Mouse (Mus musculus): ENCODE data around the gene Slc9a6.

The Slc9a6 gene

DNA sequence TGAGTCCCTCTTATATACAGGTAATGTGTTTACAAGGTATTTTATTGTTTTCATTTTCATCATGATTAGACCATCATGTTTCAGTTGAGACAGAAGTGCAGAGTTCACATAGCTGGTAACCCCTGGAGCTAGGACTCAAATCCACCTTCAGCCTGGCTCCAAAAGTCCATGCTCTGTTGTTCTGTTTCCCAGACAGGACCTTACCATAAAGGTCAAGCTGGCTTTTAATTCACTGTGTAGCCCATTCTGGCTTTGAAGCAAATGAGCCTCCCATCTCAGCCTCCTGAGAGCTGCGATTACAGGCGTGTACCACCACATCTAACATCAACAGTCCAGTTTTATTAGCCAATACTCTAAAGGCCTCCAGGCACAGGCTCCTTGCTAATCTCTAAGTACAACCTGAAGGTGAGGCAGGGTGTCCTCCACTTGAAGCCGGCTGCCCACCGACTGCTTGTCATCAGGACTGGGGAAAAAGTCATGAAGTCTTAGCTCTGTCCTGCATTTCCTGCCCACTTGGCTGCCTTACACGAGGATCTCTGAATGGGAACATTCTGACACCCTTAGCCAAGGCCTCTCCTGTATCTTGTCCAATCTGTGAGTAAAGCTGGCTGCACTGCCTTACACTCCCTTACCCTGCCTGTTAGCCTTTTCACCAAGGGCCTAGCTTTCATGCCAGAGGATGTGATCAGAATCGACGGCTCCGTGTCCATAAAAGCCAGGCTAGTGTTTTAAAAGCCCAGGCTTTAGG, 55.8 kb downstream of the Slc9a6 start:
- DNase-seq (ENCODE audit: low spot score): no peak

DNA sequence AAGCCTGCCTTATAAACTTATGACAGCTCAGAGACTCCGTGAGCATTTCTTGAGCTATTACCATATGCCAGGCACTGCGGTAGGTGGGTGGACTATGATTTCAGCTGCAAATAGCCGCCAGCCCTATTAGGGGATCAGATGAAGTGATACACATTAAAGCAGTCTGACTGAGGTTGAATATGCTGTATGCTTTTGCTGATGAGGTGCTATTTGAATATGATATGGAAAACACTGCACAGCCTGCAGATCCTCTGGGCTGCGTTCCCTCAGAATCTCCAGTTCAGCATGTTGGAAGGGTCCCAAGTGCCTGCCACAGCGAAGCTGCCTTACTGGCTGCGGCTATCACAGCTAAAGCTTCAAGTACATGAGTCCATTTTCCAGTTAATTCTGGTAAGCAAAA, 57.7 kb downstream of the Slc9a6 start:
- no peak for DNase-seq (ENCODE audit: low spot score)

DNA sequence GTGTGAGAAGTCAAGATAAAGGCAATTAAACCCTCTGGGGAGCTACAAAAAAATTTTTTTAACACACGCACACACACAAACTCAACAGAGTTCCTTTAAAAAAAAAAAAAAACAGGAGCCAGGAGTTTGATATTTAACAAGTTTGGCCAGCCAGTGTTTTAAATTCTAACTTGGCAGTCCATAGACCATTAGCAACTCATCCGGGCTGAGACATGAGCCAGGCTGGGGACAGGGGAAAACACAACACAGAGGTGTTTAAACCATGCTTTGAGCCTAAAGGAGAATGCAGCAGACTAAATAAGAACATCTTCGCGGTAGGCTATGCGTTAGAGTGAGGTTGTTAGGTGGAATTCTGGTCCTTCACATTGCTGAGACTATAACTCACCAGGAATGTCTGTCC, 58.5 kb downstream of the Slc9a6 start:
- no peak for DNase-seq (ENCODE audit: low spot score)

DNA sequence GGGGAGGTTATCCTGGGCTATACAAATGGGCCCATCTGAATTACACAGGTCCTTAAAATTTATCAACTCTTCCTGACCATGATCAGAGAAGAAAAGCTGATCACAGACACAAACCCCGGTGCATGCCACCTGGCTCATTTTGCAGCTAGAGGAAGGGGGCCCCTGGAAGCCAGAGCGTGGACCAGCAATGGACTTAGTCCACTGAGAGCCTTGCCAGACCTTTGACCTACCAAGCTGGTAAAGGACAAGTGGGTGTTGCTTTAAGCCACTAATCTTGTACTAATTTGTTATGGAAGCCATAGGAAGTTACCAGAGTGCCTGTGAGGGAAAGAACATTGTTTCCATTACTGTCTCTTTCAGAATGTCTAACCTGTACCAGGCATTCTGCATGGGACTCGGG, 58.9 kb downstream of the Slc9a6 start:
- DNase-seq (ENCODE audit: low spot score): no peak

DNA sequence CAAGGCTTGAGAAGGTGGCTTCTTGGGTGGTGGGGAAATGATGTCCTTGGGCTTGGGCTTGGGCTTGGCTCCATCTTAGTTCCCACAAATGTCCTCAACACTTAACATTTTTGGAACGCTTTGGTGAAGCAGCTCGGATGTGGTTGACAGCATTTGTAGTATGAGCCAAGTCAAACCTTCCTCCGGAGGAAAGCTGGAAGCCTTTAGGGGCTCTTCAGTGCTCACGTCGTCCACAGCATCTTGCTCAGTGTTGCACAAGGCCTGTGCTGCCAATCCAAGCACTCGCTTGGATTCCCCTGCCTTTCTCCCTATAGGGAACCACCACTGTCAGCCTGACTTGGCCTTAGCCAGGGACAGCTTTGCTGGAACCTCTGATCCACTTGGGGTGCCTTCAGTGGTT, 66.0 kb downstream of the Slc9a6 start:
- no peak for DNase-seq (ENCODE audit: low spot score)

DNA sequence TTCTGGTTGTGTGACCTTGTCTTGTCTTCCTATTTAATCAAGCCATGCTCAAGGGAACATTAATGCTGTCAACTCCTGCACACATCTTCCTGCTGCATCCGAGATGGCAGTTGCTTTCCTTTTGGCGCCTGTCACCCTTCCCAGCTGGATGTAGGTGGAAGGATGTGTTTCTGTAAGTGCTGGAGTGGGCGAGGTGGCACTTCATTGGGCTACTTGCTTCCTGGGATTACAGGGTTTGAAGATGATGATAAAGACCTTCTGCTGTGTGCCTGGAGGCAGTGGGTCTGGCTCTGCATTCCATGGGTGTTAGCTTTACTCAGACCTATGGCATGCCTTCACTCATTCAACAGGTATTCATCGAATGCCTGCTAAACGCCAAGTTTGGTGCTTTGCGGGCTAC, 68.2 kb downstream of the Slc9a6 start:
- no peak for DNase-seq (ENCODE audit: low spot score)

DNA sequence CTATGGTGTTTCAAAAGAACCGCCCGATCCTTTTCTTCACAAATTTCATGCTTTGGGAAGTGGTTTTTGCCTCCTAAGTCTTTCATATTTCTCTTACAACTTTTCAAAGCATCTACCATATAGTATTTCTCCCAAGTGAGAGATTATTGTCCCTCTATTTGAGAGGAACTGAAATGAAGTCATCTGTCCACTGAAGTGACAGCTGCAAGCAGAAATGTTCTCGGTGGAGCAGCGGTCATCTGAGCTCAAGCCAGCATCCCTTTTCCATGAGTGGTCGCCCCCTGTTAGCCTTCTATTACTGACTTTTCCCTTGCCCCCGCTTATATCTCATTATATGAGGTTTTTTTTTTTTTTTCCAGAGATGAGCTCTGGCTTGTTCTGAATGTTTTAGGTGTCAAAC, 69.5 kb downstream of the Slc9a6 start:
- DNase-seq (ENCODE audit: low spot score): no peak

DNA sequence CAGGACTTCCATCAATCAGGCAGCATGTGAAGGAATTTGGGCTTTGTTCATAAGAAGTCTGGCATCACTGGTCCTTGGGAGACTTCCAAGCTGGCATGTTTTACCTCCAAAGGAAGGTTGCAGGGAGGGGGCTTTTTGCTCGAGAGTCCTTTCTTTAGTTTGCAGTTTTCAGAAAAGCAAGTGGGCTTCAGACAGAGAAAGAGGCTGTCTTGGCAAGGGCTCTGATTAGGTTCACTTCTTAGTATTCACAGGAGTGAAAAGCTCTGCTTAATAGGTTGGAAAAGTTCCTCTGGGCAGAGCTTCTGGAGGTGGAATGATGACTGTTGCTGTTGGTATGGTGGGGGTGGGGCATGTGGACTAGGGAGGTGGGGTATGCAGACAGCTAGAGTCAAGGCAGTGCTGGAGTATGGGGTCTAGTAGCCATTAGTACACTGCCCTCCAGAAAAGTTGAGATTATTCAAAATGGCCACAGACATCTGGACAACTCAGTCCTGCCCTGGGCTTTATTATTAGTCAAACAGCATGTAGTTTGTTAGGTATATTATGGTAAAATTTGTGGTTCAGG, 72.7 kb downstream of the Slc9a6 start:
- DNase-seq (ENCODE audit: low spot score): no peak

DNA sequence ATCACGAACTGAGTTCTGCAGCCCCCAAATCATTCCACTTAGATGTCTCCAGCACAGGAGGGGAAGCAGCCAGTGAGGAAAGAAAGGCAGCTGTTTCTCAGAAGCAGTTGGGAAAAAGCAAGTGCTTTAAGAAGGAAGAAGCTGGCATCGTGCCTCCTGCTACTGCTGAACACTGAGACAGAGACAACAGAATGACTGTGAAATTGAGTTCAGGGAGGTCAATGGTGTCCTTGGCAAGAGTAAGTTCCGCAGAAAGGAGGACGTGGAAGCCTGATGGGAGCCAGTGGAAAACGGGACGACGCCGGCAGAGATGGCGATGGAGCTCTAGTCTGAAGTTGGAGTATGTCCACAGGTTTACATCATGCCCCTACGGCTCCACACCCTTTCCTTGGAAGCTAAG, 74.0 kb downstream of the Slc9a6 start:
- DNase-seq (ENCODE audit: low spot score): no peak

DNA sequence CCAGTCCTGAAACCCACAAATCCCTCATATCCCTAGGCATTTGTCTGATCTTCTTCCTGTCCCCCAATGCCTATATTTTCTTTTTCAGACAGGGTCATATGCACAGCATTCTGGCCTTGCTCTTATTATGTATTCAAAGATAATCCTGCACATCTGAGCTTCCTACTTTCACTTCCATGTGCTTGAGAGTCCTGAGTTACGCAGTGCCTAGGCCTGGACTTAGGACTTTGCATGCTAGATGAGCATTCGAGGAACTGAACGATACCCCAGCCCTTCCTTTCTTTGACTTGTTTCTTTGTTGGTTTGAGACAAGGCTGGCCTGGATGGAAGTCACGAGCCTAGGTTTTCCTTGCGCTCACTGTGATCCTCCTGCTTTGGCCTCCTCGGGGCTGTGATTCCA, 83.0 kb downstream of the Slc9a6 start:
- DNase-seq (ENCODE audit: low spot score): no peak

DNA sequence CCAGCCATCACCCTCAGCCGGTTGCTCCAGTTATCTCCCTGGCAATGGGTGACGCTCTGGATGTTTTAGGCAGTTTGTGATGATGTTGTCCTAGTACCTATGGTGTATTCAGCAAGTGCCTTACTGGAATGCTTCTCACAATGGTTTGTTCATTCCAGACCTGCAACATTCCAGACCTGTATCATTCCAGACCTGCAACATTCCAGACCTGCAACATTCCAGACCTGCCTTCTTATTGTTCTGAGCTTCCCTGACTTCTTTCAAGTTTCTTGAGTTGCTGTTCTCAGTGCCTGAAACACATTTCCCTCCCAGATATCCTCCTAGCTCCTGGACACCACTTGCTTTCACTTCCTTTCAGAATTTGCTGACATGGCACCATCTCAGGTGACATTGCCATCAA, 85.0 kb downstream of the Slc9a6 start:
- DNase-seq (ENCODE audit: low spot score): no peak

DNA sequence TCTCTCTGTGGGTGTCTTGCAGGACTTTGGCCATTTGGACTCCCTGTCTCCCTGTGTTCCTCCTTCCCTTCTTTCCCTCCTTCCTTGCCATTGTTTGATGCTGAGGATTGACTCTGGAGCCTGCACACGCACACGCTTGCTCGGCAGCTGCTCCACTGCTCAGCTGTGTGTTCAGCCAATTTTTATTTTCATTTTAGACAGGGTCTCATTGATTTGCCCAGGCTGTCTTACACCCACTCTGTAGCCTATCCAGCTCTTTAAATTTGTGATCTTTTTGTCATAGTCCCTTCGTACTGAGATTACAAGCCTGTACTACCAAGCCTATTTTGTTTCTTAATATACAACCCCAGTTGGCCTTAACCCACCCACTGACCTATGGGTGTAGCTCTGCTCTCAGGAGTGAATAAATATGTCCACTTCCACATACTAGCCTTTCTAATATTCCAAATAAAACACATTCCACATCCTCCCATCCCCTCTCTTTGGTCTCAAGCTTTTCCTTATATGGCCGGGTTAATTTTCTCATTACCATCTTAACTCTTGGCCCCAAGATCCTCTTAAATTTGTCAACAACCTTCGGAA, 87.7 kb downstream of the Slc9a6 start:
- no peak for DNase-seq (ENCODE audit: low spot score)

DNA sequence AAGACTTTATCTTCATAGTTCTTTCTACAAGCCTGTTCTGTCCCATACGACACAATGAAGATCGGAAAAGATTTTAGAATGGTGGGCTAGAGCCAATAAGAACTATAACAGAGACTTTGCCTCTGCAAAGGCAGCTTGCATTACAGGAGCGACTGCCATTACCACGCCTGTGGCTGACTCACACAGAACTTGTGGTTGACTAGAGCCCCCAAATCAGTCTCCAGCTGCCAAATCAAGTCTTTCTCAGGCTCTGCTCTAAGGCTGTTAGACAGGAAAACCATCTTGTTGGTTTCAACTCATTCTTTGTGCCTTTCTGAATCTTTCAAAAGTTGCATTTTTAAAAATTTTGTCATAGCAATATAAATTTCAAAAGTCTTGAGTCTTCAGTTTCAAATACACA, 88.3 kb downstream of the Slc9a6 start:
- DNase-seq (ENCODE audit: low spot score): no peak

DNA sequence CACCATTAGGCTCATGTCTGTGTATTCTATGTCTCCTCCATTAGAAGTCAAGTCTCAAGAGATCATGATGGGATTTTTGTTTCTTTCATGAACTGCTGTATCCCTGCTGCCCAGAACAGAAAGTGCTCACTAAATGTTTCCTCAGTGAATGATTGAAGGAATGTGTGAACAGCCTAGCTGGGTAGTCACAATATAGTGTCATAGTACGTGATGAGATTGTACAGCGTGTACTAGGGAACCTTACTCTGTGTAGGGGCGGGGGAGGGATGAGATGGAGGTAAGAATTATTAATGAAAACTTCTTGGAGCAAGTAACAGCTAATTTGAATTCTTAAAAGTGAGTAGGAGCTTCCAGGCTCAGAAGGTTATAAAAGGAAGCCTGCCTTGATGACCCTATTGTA, 91.7 kb downstream of the Slc9a6 start:
- no peak for DNase-seq (ENCODE audit: low spot score)

DNA sequence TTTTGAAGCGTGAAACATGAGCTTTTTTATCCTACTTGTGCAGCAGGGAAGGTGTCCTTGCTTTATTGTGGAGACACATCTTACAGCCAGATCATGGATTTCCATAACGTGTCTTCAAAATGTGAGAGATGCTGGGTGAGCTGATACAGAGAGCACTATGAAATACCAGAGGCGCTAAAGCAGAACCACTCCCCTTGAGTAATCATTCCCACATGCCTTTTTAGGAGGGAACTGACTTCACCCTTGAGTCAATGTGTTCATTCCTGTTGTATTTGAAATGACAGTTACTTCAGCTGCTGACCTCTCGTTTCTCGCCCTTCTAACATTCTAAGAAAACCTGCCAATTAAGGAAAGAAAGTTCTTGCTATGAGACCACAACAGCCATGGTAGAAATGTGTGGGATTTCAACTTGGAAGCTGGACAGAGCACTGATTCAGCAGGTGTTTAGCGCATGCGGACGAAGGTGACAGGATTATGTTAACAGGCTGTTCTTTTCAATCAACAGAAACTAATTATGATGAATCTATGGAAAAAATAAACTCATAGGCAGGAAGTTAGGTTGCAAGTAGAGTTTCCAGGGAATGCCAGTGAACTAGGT, 94.5 kb downstream of the Slc9a6 start:
- no peak for DNase-seq (ENCODE audit: low spot score)

DNA sequence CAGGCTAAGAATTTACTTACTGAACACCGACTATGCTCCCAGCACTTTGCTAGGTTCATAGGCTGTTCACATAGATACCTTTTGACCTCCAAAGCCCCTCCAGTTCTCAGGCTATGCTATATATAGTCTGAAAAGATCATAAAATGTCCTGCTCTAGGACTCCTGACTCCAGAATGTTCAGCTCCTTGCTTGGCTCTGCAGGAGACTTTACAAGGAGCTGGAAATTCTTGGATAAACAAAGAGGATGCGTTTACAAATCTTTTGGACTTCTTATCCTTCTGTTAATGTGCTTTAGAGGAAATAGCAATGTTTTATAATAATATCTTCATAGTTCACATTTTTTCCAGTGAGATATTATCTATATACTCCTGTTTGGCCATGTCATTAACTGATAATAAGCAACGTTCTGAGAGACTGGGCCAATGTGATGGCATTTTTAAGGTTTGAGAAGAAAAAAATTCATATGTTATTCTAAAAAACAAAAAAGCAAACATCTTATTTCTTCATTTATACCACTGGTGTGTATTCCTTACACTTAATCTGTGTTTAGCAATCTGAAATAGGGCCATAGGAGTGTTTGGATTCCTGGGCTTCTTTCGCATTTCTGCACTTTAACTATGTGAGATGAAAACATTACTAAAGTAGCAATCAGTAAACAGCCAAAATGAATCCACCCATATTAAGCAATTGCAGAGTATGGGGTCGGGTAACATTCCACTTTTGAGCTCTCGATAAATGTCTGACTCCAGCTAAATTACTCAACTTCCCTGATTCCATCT, 99.2 kb downstream of the Slc9a6 start:
- no peak for DNase-seq (ENCODE audit: low spot score)

DNA sequence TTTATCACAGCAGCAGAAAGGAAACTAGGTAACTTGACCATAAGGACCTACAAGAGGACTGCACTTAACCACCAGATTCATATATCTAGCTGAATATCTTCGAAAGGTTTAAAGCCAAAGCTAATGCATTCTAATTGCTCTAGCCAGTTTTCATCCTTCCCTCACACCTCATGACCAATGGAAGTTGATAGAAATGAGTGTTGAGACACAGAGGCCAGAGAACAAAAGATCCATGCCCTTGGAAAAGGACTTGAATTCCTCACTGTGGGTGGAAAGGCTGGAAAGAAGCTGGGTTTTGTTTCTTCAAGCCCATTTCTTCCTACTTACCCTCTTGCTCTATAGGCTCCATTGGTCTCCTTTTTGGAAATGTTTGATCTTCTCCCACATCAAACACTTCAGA, 101.0 kb downstream of the Slc9a6 start:
- no peak for DNase-seq (ENCODE audit: low spot score)

DNA sequence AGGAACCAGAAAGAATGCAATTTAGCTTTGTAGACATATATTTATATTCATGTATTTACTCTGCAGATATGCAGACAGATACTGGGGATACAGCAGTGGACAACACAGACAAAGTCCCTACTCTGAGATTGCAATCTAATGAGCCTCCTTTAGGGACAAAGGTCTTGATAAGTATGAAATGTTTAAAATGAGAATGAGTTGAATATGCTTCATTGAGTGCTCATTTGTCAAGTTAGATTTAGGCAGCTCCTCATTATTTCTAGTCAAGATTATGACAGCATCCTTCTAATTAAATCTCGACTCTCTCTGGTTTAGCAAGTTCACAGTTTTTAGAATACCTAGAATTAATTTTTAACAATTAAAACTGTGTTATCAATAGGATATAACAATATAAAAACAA, 103.1 kb downstream of the Slc9a6 start:
- DNase-seq (ENCODE audit: low spot score): no peak

Measured in ovary, postnatal 10 days (tissue).